Mouse (Mus musculus) common myeloid progenitor, adult 5-6 weeks (primary cell): ENCODE measurements around the gene Man2a1. TPM values are rescaled to one million over a fixed set of nuclear protein-coding genes. Genes with fewer than 3 reads are reported as not detected.
"Not testable (repeated sequence)": the region's sequence is repeated elsewhere in the genome, so short reads cannot be mapped to it uniquely, and the experiment has no call there.

Source experiments
- ATAC-seq: replicated peaks from 2 replicates; pipeline ENCODE4 v1.8.0; 2016; ENCODE audit warnings: low read depth, mild to moderate bottlenecking, moderate TSS enrichment, inconsistent platforms; ENCODE audit not compliant: poor library complexity, severe bottlenecking
- total RNA-seq: library from RNA; stranded (forward); fragments of 200-1000, 187-1606 nt; gene quantifications from 2 replicates; pipeline ENCODE4 v1.2.3, GENCODE M21; 2017

Man2a1 gene
- total RNA-seq, 1 experiment from 2014 or later: 21.5 TPM

GRCm38 (mm10) chr17:64749146-64749545 is 148.6 kb downstream of the Man2a1 start:
- ATAC-seq: no peak

GRCm38 (mm10) chr17:64751249-64751648 is 150.7 kb downstream of the Man2a1 start:
- ATAC-seq: no peak

GRCm38 (mm10) chr17:64752126-64753019 is 151.8 kb downstream of the Man2a1 start:
- no peak for ATAC-seq

DNA sequence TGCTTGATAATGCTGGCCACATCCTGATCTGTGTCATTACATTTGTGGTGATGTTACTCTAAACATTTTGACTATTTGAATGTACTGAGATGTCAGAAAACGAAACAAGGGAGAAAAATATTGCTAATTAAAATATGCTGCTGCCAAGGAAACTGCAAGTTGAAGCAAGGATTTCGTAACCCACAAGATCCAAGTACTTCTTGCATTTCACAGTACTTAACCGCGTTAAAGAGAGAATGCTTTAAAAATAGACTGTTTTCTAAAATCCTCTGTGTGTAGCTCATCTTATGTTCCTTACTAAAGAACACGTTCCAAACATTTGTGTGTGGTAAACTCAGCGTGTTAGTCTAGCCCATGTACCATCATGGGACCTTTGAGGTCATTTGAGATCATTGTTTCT is 153.0 kb downstream of the Man2a1 start:
- ATAC-seq: 0 out of 2 replicates have a peak, but pooled peaks have one; percentile 9

DNA sequence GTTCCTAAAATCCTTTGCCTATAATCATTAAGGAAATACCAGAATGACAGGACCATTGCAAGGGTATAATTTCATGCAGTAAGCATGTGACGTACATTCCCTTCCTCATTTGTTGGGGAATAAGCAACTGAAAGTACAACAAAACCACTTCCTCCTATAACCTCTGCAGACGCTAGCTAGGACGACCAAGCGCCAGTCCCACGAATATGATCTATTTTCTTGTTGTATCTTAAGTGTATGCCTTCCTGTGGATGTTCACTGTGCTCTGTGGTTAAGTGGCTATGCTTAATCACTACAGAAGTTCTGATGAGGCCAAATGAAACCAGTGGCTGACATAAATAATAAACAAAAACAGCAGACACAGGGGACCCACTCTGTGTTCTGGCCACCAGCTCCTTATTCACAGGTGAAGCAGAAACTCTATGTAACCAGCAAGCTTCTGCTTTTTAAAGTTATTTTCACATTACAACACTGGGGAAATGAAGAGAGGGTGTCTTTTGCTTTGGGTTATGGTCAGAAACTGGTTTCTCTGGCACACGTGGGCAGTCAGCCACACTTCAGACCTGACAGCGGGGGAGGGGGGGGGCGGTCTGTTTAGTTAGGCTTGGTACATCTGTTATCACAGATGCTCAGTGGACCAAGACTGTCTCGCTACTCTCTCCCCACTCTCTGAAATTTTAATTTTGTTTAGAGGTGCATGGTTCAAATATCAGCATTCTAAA is 153.8 kb downstream of the Man2a1 start:
- ATAC-seq: peak; percentile 91

DNA sequence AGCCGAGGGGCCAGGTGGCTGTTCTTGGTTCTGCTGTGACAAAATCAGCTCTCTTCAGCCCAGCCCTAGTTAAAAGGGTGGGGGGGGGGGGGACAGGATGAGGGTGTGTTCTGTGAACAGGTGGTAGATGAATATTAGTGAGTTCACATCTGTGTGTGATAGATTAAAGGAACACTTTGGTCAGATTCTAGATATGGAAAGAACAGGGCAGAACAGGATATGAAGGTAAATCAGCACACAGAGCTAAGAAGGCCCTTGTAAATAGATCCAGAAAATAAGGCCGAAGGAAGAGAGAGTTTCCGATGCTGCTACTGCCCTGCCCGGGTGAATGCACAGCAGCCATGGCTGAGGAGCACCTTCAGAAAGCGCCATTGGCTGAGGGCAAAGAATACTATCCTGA is 154.7 kb downstream of the Man2a1 start:
- no peak for ATAC-seq

DNA sequence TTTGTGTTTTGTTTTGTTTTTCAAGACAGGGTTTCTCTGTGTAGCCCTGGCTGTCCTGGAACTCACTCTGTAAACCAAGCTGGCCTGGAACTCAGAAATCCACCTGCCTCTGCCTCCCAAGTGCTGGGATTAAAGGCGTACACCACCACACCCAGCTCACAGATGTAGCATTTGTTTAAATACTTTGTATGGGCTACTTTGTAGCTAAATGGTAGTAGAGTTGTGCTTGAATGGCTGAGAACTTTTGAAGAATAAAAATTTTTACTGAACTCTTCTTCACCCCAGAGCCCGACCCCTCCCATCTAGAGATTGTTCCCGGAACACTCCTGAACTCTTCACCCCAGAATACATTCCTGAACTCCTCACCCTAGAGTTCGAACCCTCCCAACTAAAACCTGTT is 162.1 kb downstream of the Man2a1 start:
- not testable (repeated sequence) for ATAC-seq

GRCm38 (mm10) chr17:64763491-64763890 is 163.0 kb downstream of the Man2a1 start:
- no peak for ATAC-seq

DNA sequence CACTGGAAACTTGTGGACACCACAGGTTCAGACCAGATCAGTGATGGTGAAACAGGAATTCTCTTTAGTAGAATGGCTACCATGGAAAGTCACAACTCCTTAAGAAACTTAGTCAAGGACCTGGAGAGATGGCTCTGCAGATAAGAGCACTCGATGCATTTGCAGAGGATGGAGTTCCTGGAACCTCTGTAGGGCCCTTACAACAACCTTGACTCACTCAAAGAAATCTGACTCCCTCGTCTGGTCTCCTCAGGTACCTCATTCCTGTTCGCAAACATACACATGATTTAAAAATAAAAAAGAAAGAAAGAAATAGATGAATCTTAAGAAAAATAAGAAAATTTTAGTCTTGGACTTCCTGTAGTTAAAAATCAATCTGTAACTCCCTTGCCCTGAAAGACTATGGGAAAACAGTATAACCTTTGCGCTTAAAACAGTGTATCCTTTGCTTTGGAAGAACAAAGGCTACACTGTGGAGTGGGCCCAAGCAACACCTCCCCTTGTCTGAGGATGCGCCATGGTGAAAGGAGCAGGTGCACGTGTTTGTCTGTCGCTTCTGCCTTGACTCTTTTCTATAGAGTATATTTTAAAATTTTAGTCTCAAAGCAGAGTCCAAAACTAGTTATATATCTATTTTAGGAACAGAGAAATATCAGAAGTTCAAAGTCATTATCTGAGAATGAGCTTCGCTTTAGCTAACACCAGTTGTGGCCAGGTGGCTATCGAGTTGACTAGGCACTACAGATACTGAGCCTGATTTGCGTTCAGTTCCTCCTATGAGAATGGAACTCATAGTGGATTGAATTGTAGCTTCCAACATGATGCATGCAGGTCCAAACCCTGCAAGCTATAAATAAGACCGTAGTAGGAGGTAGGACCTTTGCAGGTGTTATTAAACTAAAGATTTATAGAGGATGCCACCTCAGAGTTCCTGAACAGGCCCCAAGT is 163.9 kb downstream of the Man2a1 start:
- ATAC-seq: no peak

- ATAC-seq: no peak
Observed at GRCm38 (mm10) chr17:64765286-64765685, 164.8 kb downstream of the Man2a1 start.

GRCm38 (mm10) chr17:64766507-64766906 is 166.0 kb downstream of the Man2a1 start:
- ATAC-seq: no peak

GRCm38 (mm10) chr17:64770277-64770676 is 169.7 kb downstream of the Man2a1 start:
- ATAC-seq: no peak

- no peak for ATAC-seq
Observed at GRCm38 (mm10) chr17:64772611-64773010, 172.1 kb downstream of the Man2a1 start.

DNA sequence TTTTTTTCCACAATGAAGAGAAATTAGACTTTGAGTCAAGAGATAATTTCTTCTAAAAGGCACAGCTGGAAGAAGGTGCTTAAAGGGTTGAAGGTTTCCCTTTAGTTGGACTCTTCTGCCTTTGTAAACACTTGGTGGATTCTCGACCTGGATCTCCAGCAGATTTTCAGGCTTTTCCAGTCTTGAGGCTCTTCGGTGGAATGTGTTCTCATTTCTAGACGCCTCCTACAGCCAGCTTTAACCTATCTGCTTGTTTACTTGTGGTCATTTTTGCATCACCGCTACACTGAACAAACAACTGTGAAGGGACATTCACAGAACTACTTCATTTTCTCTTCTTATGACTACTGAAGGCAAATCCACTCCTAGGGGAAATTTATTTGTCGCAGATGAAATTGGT is 173.7 kb downstream of the Man2a1 start:
- ATAC-seq: no peak

GRCm38 (mm10) chr17:64778300-64778699 is 177.8 kb downstream of the Man2a1 start:
- ATAC-seq: no peak

GRCm38 (mm10) chr17:64778756-64779155 is 178.2 kb downstream of the Man2a1 start:
- no peak for ATAC-seq

GRCm38 (mm10) chr17:64780753-64781490 is 180.4 kb downstream of the Man2a1 start:
- no peak; the same call in 1 of the 2 replicates for ATAC-seq

DNA sequence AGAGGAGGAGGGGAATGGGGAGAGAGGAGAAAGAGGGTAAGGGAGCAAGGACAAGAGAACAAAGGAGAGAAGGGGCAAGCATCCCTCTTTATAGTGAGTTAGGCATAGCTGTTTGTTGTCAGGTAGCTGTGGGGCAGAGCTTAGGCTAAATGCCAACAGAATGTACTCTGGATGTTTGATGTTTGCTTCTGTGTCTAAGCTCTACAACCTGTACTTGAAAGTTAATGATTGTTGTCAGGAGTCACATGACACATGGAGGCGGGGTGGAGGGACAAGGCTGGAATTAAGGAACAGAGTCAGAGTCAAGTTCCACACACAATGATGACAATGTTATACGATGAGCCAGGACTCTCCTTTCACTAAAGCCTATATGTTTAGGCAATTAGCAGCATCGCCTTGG is 181.8 kb downstream of the Man2a1 start:
- ATAC-seq: no peak

- no peak for ATAC-seq
Observed at GRCm38 (mm10) chr17:64785961-64786360, 185.4 kb downstream of the Man2a1 start.
